ENCODE assay signal across 20 mouse cellular contexts in the genomic region with DNA sequence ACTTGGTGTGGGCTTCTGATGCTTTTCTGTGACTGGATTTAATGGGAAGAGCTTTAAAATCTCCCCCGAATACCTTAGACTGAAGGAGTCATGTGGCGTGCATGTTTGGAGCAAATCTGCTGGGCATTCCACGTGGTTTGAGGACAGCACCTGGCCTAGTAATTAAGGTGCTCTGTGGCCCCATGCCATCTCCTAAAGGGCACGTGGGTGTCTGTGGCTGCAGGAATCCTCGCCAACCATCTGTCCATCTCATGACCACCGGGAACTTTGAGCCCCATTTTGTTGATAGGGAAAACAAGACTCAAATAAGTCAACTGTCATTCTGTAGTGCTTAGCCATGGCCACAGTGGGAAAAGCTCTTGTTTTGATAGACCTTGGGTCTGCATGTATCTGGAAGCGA. TPM values are rescaled to one million over a fixed set of nuclear protein-coding genes. Genes with fewer than 3 reads are reported as not detected.
A peak's percentile ranks its signal among the peaks of the same experiment; 100 is the strongest.
DNase-seq lines count a peak whose midpoint lies in the region; ATAC-seq lines count a peak whose summit lies in the region.
"Had no signal": no experiment of that assay in that cellular context is flagged by ENCODE, and none has a peak within 500 bp of the region (broad histone marks: within the 10 kb centered on the region; RNA-seq: fewer than 3 reads in every experiment).

No protein-coding gene starts in this region.

- H3K27ac ChIP-seq in forebrain, embryonic 13.5 days: no peak overlapping the region
- H3K27ac ChIP-seq: embryonic facial prominence, embryonic 12.5 days; hindbrain, embryonic 13.5 days; hindbrain, postnatal 0 days had no signal

- ATAC-seq in forebrain, embryonic 13.5 days: no peak
- ATAC-seq: forebrain, embryonic 16.5 days; hindbrain, postnatal 0 days had no signal

- H3K4me1 ChIP-seq in forebrain, embryonic 13.5 days: peaks cover 9% of the 10 kb centered on the region; the same call in 1 of the 2 replicates

- H3K36me3 ChIP-seq in forebrain, embryonic 13.5 days (ENCODE audit: poor library complexity, severe bottlenecking): no peaks in the 10 kb centered on the region
- H3K36me3 ChIP-seq: embryonic facial prominence, embryonic 12.5 days; heart, embryonic 10.5 days; hindbrain, embryonic 13.5 days had no signal

- WGBS in forebrain, embryonic 13.5 days: 88% methylated on average over 7 of the region's 7 CpGs

- H3K4me3 ChIP-seq in forebrain, embryonic 13.5 days: no peak overlapping the region
- H3K4me3 ChIP-seq: embryonic facial prominence, embryonic 12.5 days; heart, embryonic 10.5 days; hindbrain, embryonic 13.5 days had no signal

- peak; percentile 36 for DNase-seq in heart, adult 11 months
- DNase-seq in heart, postnatal 36 days: no peak
- DNase-seq in cerebellum, adult 11-12 months: peak; percentile 59
- peak; percentile 57 for DNase-seq in cerebellum, adult 9-10 months
- DNase-seq in cerebellum, postnatal 25 days: peak; percentile 49 to 66
- no peak for DNase-seq in kidney, postnatal 25 days
- DNase-seq in thymus, postnatal 0 days (ENCODE audit: low spot score): no peak
- DNase-seq: adrenal gland, adult 8-10 months; adrenal gland, postnatal 36 days; gastrocnemius, postnatal 36 days; heart, adult 18-20 months; heart, postnatal 10 days; kidney, adult 11 months had no signal

- H3K27me3 ChIP-seq in forebrain, embryonic 13.5 days: no peaks in the 10 kb centered on the region
- H3K27me3 ChIP-seq: CH12.LX; embryonic facial prominence, embryonic 12.5 days; hindbrain, embryonic 13.5 days had no signal

- no peak overlapping the region for H3K9ac ChIP-seq in forebrain, embryonic 13.5 days
- H3K9ac ChIP-seq: embryonic facial prominence, embryonic 12.5 days; hindbrain, embryonic 13.5 days had no signal

- no peaks in the 10 kb centered on the region for H3K9me3 ChIP-seq in forebrain, embryonic 13.5 days (replicated peaks)
- H3K9me3 ChIP-seq: embryonic facial prominence, embryonic 12.5 days; heart, embryonic 10.5 days; hindbrain, embryonic 13.5 days had no signal

- H3K4me2 ChIP-seq in forebrain, embryonic 13.5 days: no peak overlapping the region
- H3K4me2 ChIP-seq: embryonic facial prominence, embryonic 12.5 days; hindbrain, embryonic 13.5 days had no signal

- intact Hi-C loops in heart, postnatal 36 days (cut with DNase I): no loop called here

RNA-seq across cellular contexts. Expression of a gene that starts 39.5 kb away (rescaled TPM):
- total RNA-seq in heart, postnatal 36 days (2021): 10 to 100 TPM; 16.2 to 21.0 TPM
- 4.7 and 4.9 TPM in 2 replicates for polyA plus RNA-seq in thymus, postnatal 0 days (2015; fragmentation: Nextera tagmentation; extraction: Ambion mirVana)
- polyA plus RNA-seq in forebrain, embryonic 13.5 days (2015; fragmentation: Nextera tagmentation; extraction: Ambion mirVana): 8.1 and 8.9 TPM in 2 replicates

Comparison
In these comparisons a context has a peak if more than half of its experiments do, and no peak if none do; other contexts are left out.
1. DNase-seq: peak in heart, adult 11 months (single experiment), cerebellum, adult 11-12 months (single experiment), cerebellum, adult 9-10 months (single experiment) and cerebellum, postnatal 25 days (2 of 2); none in heart, postnatal 36 days (0 of 2), kidney, postnatal 25 days (0 of 2) and thymus, postnatal 0 days (single experiment).